Mouse (Mus musculus) spleen, adult 2 months (tissue): Measurements from ENCODE around the gene Arhgap23. TPM values are rescaled to one million over a fixed set of nuclear protein-coding genes. Genes with fewer than 3 reads are reported as not detected.

Source experiments
- DNase-seq, 2 experiments: peaks; one replicate each; pipeline versions ENCODE4 v3.0.0 to v3.0.0-alpha.2; 2012 to 2021; ENCODE audit warnings: low spot score in 2 of 2, low read depth in 1 of 2
- H3K27ac ChIP-seq: fragments of 200-500 bp; 2 replicates; pipeline ENCODE4 v1.5.1; 2012; ENCODE audit warnings: low read length, inconsistent platforms; ENCODE audit not compliant: insufficient read depth
- H3K27me3 ChIP-seq: fragments of 200-500 bp; 2 replicates; pipeline ENCODE4 v1.6.1; 2012; ENCODE audit warnings: mild to moderate bottlenecking, moderate library complexity, low read length, inconsistent platforms; ENCODE audit not compliant: control insufficient read depth, insufficient read depth
- H3K36me3 ChIP-seq: fragments of 200-500 bp; 2 replicates; pipeline ENCODE4 v1.6.1; 2012; ENCODE audit warnings: mild to moderate bottlenecking, low read length, inconsistent platforms; ENCODE audit not compliant: control insufficient read depth, insufficient read depth
- H3K4me1 ChIP-seq: fragments of 200-500 bp; 2 replicates; pipeline ENCODE4 v1.6.1; 2011; ENCODE audit warnings: inconsistent platforms; ENCODE audit not compliant: control insufficient read depth, insufficient read depth, insufficient read length
- H3K4me3 ChIP-seq: fragments of 200-500 bp; 2 replicates; pipeline ENCODE4 v1.5.1; 2011; ENCODE audit warnings: mild to moderate bottlenecking, inconsistent platforms; ENCODE audit not compliant: insufficient read depth, insufficient read length; ENCODE audit errors: extremely low read depth
- CTCF ChIP-seq: fragments of 200-500 bp; IDR thresholded peaks from 2 replicates; pipeline ENCODE4 v1.5.1; 2011; ENCODE audit warnings: mild to moderate bottlenecking, inconsistent platforms; ENCODE audit not compliant: insufficient read depth, insufficient read length, insufficient replicate concordance; ENCODE audit errors: extremely low read depth
- POLR2A ChIP-seq: fragments of 200-500 bp; IDR thresholded peaks from 2 replicates; pipeline ENCODE4 v1.6.1; 2011; ENCODE audit warnings: low read depth, low read length, inconsistent platforms
- WGBS: fragments of 180-500 bp; shearing (Covaris S2); methylation state at CpG from one replicate; pipeline ENCODE4 v1.1.7; 2018; 5-methylcytosine and 5-hydroxymethylcytosine counted together
- polyA plus RNA-seq: library from polyadenylated mRNA; depleted of rRNA; stranded (reverse); fragments of >200 nt; gene quantifications from 2 replicates; pipeline ENCODE4 v1.2.3, GENCODE M21; 2012

The Arhgap23 gene
- polyA plus RNA-seq, 1 experiment = 39.7 TPM

GRCm38 (mm10) chr11:97462538-97462937 lies 47.2 kb downstream of the Arhgap23 start:
- Histone ChIP-seq H3K4me1 (no peaks in the 10 kb centered on the region), H3K27me3 (no peaks in the 10 kb centered on the region), H3K27ac (no peak overlapping the region), H3K4me3 (no peak overlapping the region), H3K36me3 (no peaks in the 10 kb centered on the region)
- TF ChIP-seq CTCF = no peak
- TF ChIP-seq POLR2A = no peak
- WGBS = 92% methylated on average over 6 of the region's 6 CpGs
- no peak for DNase-seq

- H3K4me1 ChIP-seq = no peaks in the 10 kb centered on the region
- WGBS = 96% methylated on average over 33 of the region's 33 CpGs
- TF ChIP-seq POLR2A (no peak), CTCF (no peak)
- H3K4me3 ChIP-seq = no peak overlapping the region
- H3K27ac ChIP-seq = no peak overlapping the region
- DNase-seq = no peak
- no peaks in the 10 kb centered on the region for H3K27me3 ChIP-seq
- H3K36me3 ChIP-seq = no peaks in the 10 kb centered on the region
Measured at GRCm38 (mm10) chr11:97463166-97463565, 47.8 kb downstream of the Arhgap23 start.

- Histone ChIP-seq H3K4me1 (no peaks in the 10 kb centered on the region), H3K27ac (no peak overlapping the region), H3K4me3 (no peak overlapping the region), H3K27me3 (no peaks in the 10 kb centered on the region), H3K36me3 (no peaks in the 10 kb centered on the region)
- DNase-seq = no peak
- 94% methylated on average over 4 of the region's 4 CpGs for WGBS
- TF ChIP-seq POLR2A (no peak), CTCF (no peak)
Measured at GRCm38 (mm10) chr11:97463991-97464390, 48.7 kb downstream of the Arhgap23 start.

- TF ChIP-seq POLR2A (no peak), CTCF (no peak)
- H3K27me3 ChIP-seq = no peaks in the 10 kb centered on the region
- no peaks in the 10 kb centered on the region for H3K36me3 ChIP-seq
- no peak overlapping the region for H3K27ac ChIP-seq
- H3K4me3 ChIP-seq = no peak overlapping the region
- no peaks in the 10 kb centered on the region for H3K4me1 ChIP-seq
- DNase-seq = no peak
- 91% methylated on average over 12 of the region's 12 CpGs for WGBS
Measured at GRCm38 (mm10) chr11:97465957-97466356, 50.6 kb downstream of the Arhgap23 start.

- Histone ChIP-seq H3K27me3 (no peaks in the 10 kb centered on the region), H3K36me3 (no peaks in the 10 kb centered on the region), H3K4me3 (no peak overlapping the region), H3K4me1 (no peaks in the 10 kb centered on the region), H3K27ac (no peak overlapping the region)
- WGBS = 90% methylated on average over 10 of the region's 10 CpGs
- no peak for DNase-seq
- TF ChIP-seq CTCF (no peak), POLR2A (no peak)
Measured at GRCm38 (mm10) chr11:97466444-97467160, 51.3 kb downstream of the Arhgap23 start.

GRCm38 (mm10) chr11:97468639-97469287 lies 53.4 kb downstream of the Arhgap23 start:
- Histone ChIP-seq H3K4me1 (no peaks in the 10 kb centered on the region), H3K27ac (no peak overlapping the region), H3K4me3 (no peak overlapping the region), H3K27me3 (no peaks in the 10 kb centered on the region), H3K36me3 (no peaks in the 10 kb centered on the region)
- DNase-seq = peak; percentile 57 to 79
- WGBS = 66% methylated on average over 14 of the region's 14 CpGs
- TF ChIP-seq POLR2A (no peak), CTCF (peak; percentile 80; the same call in 1 of the 2 replicates)

- no peak for TF ChIP-seq POLR2A
- no peak for TF ChIP-seq CTCF
- Histone ChIP-seq H3K4me1 (no peaks in the 10 kb centered on the region), H3K27me3 (no peaks in the 10 kb centered on the region), H3K4me3 (no peak overlapping the region), H3K27ac (no peak overlapping the region), H3K36me3 (no peaks in the 10 kb centered on the region)
- WGBS = 95% methylated on average over 7 of the region's 7 CpGs
- no peak for DNase-seq
Measured at GRCm38 (mm10) chr11:97469828-97470227, 54.5 kb downstream of the Arhgap23 start.
